Mouse (Mus musculus) liver, adult 2 months (tissue): ENCODE measurements around the gene Creb1.

Source experiments
- CTCF ChIP-seq: fragments of 200-500 bp; IDR thresholded peaks from 2 replicates; pipeline ENCODE4 v1.5.1; 2011; ENCODE audit warnings: low read depth, low read length, control low read depth
- POLR2A ChIP-seq: fragments of 200-500 bp; IDR thresholded peaks from 2 replicates; pipeline ENCODE4 v1.6.1; 2011; ENCODE audit warnings: low read length, control low read depth; ENCODE audit not compliant: insufficient read depth; ENCODE audit errors: extremely low read depth

GRCm38 (mm10) chr1:64601242-64601842 lies 68.9 kb downstream of the Creb1 start:
- TF ChIP-seq POLR2A (no peak), CTCF (no peak)
